Mouse (Mus musculus): ENCODE measurements around the gene Diras2. TPM values are rescaled to one million over a fixed set of nuclear protein-coding genes. Genes with fewer than 3 reads are reported as not detected.

Diras2 gene
- total RNA-seq, 2 experiments from 2014 or later = 0.08 TPM; not detected in 1

DNA sequence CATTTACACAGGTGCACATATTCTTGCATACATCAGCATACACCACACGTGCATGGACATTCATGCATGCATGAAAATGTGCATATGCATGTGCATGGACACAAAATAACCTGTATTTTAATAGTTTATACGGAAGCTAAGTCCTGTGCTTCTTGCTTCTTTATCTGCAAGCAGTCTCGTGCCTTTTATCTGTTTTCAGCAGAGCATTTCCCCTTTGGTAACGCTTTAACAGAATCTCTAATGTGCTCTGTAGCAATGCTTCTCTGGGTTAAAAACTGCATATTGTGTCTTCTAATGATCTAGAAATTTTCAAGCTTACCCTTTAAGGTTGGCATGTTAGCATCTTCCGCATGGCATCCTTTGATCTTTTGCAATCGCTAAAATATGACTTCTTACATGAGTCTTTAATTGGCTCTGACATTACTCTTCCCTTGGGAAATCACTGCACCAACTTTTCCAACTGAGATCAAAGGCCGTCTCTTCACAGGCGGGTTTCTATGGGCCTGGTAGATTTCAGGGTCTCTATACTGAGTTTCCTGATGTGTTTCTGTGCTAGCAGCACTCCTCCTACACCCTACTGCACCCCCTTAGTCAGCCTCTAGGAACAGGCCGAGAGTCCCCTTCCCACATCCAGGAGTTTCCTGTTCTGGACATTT lies 21.9 kb upstream of the Diras2 start:
- DNase-seq = no peak

DNA sequence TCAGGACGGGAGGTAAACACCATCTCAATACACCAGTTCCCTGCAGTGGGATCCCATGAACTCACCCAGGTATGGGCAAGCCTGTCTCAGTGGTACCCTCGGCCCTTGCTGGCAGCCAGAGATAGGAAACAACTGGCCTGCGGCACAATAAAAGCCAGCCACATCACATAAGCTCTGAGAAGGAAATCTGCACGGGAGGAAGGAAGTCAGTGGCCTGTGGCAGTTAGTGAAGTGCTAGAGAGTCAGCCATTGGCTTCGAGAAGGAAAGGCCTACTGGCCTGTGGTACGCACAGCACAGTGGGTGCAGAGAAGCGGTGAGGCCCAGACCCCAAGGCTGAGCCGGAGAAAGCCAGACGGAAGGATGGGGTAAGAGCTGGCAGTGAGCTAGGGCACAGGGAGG lies 20.2 kb upstream of the Diras2 start:
- no peak for DNase-seq

- no peak for DNase-seq
These were observed 19.7 kb upstream of the Diras2 start for GRCm38 (mm10) chr13:52550690-52551193.

DNA sequence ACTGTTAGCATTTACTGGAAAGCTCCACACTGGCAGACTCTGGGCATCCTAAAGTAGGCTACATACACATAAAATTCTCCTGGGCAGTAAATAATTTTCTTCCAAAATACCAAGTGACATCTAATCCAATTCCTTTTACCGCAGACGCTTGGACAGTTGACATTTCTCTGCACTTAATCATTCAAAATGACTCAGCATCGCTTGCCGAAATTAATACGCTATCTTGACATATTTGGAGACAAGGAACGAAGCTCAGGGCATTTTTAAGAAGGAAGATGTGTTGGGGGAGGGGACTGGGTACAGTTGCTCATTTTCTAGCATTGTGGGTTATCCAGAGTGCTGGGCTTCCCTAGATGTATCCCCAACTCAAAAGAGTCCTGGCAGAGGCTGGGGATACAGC lies 15.2 kb upstream of the Diras2 start:
- DNase-seq = no peak

DNA sequence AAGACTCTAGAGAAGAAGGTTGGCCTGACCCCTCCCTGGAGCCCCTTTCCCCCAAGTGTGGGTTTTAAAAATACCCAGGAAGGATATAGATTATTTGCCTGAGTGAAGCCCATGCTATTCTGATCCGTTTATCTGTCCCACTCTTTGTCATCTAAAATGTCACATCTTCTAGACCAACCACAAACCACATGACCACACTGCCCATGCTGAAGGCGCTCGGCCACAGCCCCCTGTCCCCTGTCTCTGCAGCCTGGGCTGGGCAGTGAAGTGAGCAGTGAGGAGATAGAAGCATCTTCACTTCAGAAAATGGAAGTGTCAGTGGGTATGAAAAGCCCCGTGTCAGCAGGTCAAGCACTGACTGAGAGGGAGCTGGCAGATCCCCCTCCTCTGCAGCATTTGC lies 11.6 kb upstream of the Diras2 start:
- DNase-seq = no peak

GRCm38 (mm10) chr13:52542036-52542526 lies 11.0 kb upstream of the Diras2 start:
- no peak for DNase-seq

GRCm38 (mm10) chr13:52541385-52542035 lies 10.4 kb upstream of the Diras2 start:
- DNase-seq = no peak

DNA sequence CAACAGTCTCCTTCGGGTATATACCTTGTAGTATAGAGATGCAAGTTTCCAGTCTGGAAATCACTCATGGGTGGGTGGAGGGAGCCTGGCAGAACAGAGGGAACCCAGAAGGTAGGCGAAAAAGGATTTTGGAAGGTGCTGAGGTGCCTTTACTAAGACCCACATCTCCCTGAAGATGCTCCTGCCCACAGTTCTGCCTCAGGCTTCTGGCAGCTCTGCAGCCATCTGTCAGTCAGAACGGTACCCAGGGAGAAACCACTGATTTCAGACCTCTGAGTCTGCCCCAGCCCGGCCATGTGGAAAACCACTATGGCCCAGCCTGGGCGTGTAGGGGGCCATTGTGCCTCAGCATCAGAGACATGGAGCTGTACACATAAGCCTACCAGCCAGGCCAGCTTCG lies 8.4 kb upstream of the Diras2 start:
- DNase-seq = no peak

GRCm38 (mm10) chr13:52538588-52539116 lies 7.6 kb upstream of the Diras2 start:
- DNase-seq = no peak

DNA sequence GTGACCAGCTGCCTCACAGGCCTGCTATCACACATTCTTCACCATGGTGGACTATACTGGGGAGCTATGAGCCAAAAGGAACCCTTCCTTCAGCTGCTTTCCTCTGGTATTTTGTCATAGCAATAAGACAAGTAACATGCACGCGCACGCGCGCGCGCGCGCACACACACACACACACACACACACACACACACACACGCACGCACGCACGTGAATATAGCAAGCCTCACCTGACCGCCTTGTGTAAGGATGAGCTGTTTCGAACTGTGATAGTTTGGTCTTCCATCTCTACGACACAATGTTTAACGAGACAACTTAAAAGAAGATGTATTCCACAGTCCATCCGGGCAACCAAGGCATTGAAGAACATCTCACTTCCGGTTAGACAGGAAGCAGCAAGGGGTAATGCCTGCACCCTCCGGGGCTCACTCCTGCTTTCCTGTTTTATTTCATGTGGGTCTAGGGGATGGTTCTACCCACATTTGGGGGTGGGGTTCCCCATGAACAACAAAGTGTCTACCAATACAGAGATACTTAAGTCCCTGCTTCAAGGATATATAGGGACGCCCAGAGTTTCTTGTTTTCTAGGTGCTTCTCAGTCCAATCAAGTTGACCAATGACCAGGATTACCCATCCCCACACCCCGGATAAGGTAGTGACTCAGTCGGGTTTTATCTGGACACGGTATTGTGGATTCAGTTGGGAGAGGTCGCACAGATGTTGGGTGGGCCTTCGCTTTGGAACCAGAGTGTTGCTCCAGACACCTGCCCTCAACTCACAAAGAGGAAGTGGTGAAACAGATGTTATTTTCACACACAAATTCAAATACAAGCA lies 6.9 kb upstream of the Diras2 start:
- DNase-seq = no peak

DNA sequence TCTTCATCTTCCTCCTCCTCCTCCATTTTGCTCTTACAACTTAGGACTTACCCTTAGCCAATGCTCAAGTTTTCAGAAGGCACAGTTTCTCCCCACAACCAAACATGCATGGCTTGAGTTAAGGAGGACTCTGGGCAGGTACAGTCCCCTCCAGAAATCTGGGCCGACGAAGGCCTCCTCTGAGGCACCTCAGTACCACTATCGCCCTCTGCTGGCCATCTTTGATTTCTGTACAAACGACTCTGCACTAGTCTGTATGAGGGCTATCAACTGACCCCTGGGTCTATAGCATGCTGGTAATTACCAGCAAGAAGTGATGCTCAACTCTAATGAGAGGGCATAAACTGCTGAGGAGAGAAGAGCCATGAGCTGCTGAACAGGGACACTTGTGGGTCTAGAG lies 4.5 kb upstream of the Diras2 start:
- DNase-seq = no peak

DNA sequence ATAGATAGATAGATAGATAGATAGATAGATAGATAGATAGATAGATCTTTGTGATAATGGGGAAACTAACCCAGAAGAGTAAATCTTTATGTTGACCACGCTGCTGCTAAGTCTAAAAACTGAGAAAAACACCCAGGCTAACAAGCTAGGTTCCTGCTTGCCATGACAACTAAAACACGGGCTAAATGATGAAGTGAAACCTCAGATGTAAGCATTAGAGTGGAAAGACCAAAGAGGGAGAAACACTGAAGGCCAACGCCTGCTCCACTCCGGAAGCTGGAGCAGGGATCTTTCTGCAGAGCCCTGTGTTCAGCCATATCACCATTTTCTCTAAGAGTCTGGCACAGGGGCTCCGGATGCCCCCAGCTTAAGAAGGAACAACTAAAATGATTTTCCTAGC lies 2.6 kb upstream of the Diras2 start:
- DNase-seq = no peak

- peak; percentile 50 for DNase-seq
These were observed 802 bp downstream of the Diras2 start for GRCm38 (mm10) chr13:52530008-52530945.

DNA sequence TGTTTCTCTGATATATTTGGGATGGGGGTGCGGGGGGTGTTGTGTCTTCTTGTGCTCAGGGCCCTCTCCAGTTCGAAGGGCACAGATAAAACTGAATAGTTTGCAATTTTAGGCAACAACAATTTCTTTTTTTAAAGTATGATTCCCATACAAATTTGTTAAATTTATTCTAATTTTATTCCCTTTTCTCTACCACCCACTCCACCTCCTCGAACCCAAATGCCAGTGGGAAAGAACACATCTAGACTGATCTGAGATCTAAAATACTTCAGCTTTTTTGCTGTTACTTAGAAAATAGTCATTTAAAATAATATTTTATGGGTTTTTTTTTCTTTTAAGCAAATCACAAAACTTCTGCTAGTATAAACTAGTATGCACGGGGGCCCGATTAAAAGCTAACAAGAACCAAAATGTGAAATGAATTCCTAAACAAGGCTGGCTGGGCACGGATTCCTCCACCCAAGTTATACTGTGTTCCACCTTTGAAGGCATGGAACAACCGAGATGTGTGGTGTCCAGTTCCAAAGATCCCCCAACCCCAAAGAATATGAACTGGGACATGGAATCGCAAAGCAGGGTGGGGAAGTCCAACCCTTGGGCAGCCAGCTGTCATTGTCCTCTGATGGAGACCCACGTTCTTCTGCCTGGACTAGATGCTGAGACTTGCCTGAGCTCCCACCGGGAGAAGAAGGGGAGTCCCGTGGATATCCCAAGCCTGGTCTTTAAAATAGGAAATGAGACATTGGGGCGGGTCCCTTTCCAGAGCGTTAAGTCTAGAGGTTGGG lies 1.7 kb downstream of the Diras2 start:
- no peak for DNase-seq

GRCm38 (mm10) chr13:52528786-52529185 lies 2.3 kb downstream of the Diras2 start:
- DNase-seq = no peak

DNA sequence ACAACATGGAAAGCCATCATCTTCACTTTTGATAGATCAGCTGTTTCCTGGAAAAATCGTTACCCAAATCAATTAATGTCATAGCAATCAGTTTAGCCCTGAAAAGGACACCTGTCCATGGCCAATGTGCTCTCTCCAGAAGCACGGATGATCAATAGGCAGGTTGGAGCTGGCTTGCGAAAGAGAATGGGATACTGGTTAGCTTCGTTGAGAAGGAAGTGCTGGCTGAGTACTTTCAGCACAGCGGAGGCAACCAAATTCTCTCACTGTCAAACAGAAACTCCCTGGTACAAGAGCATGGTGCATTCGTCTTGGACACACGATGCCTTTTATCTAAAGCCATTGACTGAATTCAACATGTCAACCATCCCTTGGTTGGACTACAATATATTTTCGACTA lies 2.8 kb downstream of the Diras2 start:
- no peak for DNase-seq

DNA sequence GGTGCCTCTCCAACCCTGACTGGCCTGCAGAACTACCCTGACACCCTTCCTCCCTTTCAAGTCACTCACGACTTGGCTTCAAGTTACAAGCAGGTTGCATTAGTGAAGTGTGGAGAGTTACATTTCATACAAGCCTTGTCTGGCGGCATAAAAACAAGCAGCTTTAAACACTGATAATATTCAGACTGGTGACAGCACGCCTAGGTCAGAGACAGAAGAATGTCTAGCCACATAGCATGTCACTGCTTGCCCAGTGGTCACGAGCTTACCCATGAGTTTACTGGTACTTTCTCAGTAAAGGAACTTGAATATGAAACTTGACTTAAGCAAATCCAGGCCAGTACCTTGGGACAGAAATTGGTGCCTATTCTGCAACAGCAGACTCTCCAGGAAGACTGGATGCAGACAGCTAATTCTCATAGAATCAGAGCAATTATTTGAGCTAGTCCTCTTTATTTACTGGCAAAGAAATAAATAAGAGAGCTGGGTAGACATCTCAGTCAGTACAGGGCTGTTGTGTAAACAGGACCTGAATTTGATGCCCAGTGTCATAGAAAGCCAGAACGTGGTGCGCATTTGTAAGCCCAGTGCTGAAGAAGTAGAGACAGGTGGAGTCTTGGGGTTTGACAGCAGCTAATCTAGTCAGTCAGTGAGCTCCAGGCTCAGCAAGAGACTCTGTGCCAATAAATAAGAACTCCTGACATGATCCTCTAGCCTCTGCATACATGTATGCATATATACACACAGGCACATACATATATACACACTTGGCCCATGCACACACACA lies 4.6 kb downstream of the Diras2 start:
- DNase-seq = no peak

DNA sequence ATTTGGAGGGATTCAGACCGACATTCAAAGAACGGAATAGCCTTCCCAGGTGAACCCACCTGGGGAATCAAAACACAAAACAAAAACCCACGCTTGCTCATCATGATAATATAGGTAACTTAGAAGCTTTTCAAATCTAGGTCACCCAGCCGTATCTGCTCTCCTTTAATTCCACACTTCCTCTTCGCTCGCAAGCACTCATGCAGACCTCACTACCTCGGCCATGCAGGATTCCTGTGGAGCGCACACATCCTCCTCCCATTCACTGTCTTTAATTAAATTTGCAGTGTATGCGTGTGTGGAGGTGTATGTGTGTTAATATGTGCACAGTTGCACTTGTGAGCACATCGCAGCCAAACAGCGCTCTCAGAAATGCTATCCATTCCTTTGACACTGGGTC lies 6.8 kb downstream of the Diras2 start:
- DNase-seq = no peak

DNA sequence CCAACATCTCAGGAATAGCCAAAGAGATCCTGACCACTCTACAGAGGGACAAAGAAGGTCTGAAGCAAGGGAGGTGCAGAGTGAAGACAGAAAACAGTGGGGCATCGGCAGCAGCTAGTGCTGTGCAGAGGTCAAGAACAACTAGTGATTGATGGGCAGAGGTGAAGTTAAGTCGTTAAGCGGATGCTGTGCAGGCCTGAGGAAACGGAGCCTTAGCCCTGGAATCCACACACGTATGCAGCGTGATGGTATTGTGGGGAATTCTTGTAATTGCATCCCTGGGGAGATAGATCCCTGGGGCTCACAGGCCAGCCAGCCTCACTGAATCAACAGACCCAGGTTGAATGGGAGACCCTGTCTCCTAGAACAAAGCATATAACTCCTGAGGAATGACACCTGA lies 9.9 kb downstream of the Diras2 start:
- no peak for DNase-seq

DNA sequence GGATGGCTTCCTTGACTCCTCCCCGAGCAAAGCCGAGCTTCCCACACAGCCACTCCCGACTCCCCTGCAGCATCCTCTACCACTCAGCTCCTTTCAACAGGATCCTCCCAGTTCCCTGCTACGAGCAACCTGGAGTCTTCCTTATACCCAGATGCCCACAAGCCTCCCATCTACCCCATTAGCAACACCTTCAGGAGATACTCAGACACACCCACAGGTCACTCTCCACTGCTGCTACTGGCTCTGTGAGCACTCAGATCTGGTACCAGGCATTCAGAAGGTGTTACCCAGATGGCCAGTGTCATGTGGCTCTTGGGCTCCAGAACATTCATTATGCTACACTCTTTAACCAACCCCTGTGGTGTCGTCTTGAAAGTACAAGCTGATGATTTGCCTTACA lies 11.7 kb downstream of the Diras2 start:
- DNase-seq = no peak
